Mouse (Mus musculus): ENCODE measurements around the gene Sv2b.

GRCm38 (mm10) chr7:75276739-75277138 is 32.3 kb downstream of the Sv2b start:
- TF ChIP-seq CTCF (IDR thresholded peaks at IDR 0.05; ENCODE audit: extremely low read depth, insufficient read length, insufficient replicate concordance, low read depth, low read length) (no peak), POLR2A (IDR thresholded peaks at IDR 0.05; ENCODE audit: low read depth, low read length) (no peak)

Data from small intestine, adult 2 months (tissue).